Mouse (Mus musculus) adrenal gland, postnatal 25 days (tissue): Measurements from ENCODE around the gene Traf2. TPM values are rescaled to one million over a fixed set of nuclear protein-coding genes. Genes with fewer than 3 reads are reported as not detected.
A peak's percentile ranks its signal among the peaks of the same experiment; 100 is the strongest.

Experiments used
- DNase-seq: peaks from one replicate; pipeline ENCODE4 v3.0.0; 2021; ENCODE audit warnings: mixed read lengths
- total RNA-seq: library from RNA; stranded (reverse); gene quantifications from 2 replicates; pipeline ENCODE4 v1.2.3, GENCODE M21; 2021

Traf2 gene
- total RNA-seq, 1 experiment from 2014 or later = 29.2 TPM

- DNase-seq = no peak
Measured at GRCm38 (mm10) chr2:25493476-25493961, 53.2 kb downstream of the Traf2 start, which contains the start of gene Lcn12. Lcn12 (minus strand) TSS chr2:25493911.

GRCm38 (mm10) chr2:25492988-25493387 lies 53.8 kb downstream of the Traf2 start:
- no peak for DNase-seq

GRCm38 (mm10) chr2:25488671-25489068 lies 58.1 kb downstream of the Traf2 start:
- no peak for DNase-seq

- no peak for DNase-seq
Measured at GRCm38 (mm10) chr2:25487965-25488670, 58.6 kb downstream of the Traf2 start.

GRCm38 (mm10) chr2:25484901-25485647 lies 61.7 kb downstream of the Traf2 start:
- DNase-seq = no peak

- peak; percentile 48 for DNase-seq
Measured at GRCm38 (mm10) chr2:25482969-25483368, 63.8 kb downstream of the Traf2 start.

GRCm38 (mm10) chr2:25480541-25480940 lies 66.2 kb downstream of the Traf2 start:
- no peak for DNase-seq

GRCm38 (mm10) chr2:25479551-25480311 lies 67.0 kb downstream of the Traf2 start:
- no peak for DNase-seq

- DNase-seq = peak; percentile 64
Measured at GRCm38 (mm10) chr2:25477967-25478675, 68.6 kb downstream of the Traf2 start.

GRCm38 (mm10) chr2:25477541-25477940 lies 69.2 kb downstream of the Traf2 start:
- no peak for DNase-seq

GRCm38 (mm10) chr2:25472550-25472949 lies 74.2 kb downstream of the Traf2 start:
- no peak for DNase-seq

GRCm38 (mm10) chr2:25469969-25470368 lies 76.8 kb downstream of the Traf2 start, which contains the start of gene Ptgds:
Ptgds (minus strand) TSS chr2:25470046.
- no peak for DNase-seq

- DNase-seq = peak; percentile 26
Measured at GRCm38 (mm10) chr2:25468962-25469915, 77.5 kb downstream of the Traf2 start.

Other genes starting within 250 kb of the Traf2 start
- gene Grin1, start 227.8 kb downstream of the Traf2 start, total RNA-seq = 9.0 and 12.6 TPM in 2 replicates
- 53.6 and 57.9 TPM in 2 replicates for gene Man1b1, start 214.6 kb downstream of the Traf2 start, total RNA-seq
- gene Dpp7, start 190.6 kb downstream of the Traf2 start, total RNA-seq = 24.6 and 31.8 TPM in 2 replicates
- gene Uap1l1, start 181.3 kb downstream of the Traf2 start, total RNA-seq = 10.7 and 18.8 TPM in 2 replicates
- 1.6 and 2.1 TPM in 2 replicates for gene Sapcd2, start 174.6 kb downstream of the Traf2 start, total RNA-seq
- 2.4 and 3.7 TPM in 2 replicates for gene Entpd2, start 151.1 kb downstream of the Traf2 start, total RNA-seq
- gene Npdc1, start 147.6 kb downstream of the Traf2 start, total RNA-seq = 120 and 134 TPM in 2 replicates
- not detected in 2 replicates for gene Fut7, start 123.7 kb downstream of the Traf2 start, total RNA-seq
- gene Abca2, start 118.2 kb downstream of the Traf2 start, total RNA-seq = 24.9 and 40.5 TPM in 2 replicates
- gene Clic3, start 90.1 kb downstream of the Traf2 start, total RNA-seq = not detected in 2 replicates
- gene Paxx, start 85.8 kb downstream of the Traf2 start, total RNA-seq = 32.6 and 41.0 TPM in 2 replicates
- 3.6 and 3.8 TPM in 2 replicates for gene Ptgds, start 76.9 kb downstream of the Traf2 start, total RNA-seq
- not detected in 2 replicates for gene Lcn12, start 53.0 kb downstream of the Traf2 start, total RNA-seq
- 99.9 and 103 TPM in 2 replicates for gene Fbxw5, start 46.2 kb downstream of the Traf2 start, total RNA-seq
- 1.7 and 3.3 TPM in 2 replicates for gene C8g, start 45.2 kb downstream of the Traf2 start, total RNA-seq
- 270 and 317 TPM in 2 replicates for gene Edf1, start 10.9 kb upstream of the Traf2 start, total RNA-seq
- 4.6 and 17.3 TPM in 2 replicates for gene Mamdc4, start 27.9 kb upstream of the Traf2 start, total RNA-seq
- gene Phpt1, start 28.3 kb upstream of the Traf2 start, total RNA-seq = 42.8 and 60.5 TPM in 2 replicates
- gene Ajm1, start 34.8 kb upstream of the Traf2 start, total RNA-seq = 1.6 and 2.6 TPM in 2 replicates
- gene Rabl6, start 61.6 kb upstream of the Traf2 start, total RNA-seq = 108 and 118 TPM in 2 replicates
- not detected in 2 replicates for gene Ccdc183, start 70.7 kb upstream of the Traf2 start, total RNA-seq
- gene Tmem141, start 75.1 kb upstream of the Traf2 start, total RNA-seq = 28.8 and 36.9 TPM in 2 replicates
- 2.6 and 2.7 TPM in 2 replicates for gene Fcna, start 81.1 kb upstream of the Traf2 start, total RNA-seq
- not detected in 2 replicates for gene Lcn8, start 106.2 kb upstream of the Traf2 start, total RNA-seq
- not detected in 2 replicates for gene Lcn5, start 111.0 kb upstream of the Traf2 start, total RNA-seq
- gene Lcn6, start 129.8 kb upstream of the Traf2 start, total RNA-seq = not detected in 2 replicates
- gene Lcn10, start 135.8 kb upstream of the Traf2 start, total RNA-seq = not detected in 2 replicates
- gene Obp2a, start 153.1 kb upstream of the Traf2 start, total RNA-seq = 0.61 TPM in 1 of 2 replicates, not detected in the other
- gene Bmyc, start 159.8 kb upstream of the Traf2 start, total RNA-seq = 45.0 and 47.9 TPM in 2 replicates
- not detected in 2 replicates for gene Obp2b, start 190.1 kb upstream of the Traf2 start, total RNA-seq
- gene Lcn3, start 218.6 kb upstream of the Traf2 start, total RNA-seq = not detected in 2 replicates
- not detected in 2 replicates for gene Lcn11, start 230.1 kb upstream of the Traf2 start, total RNA-seq
- not detected in 2 replicates for gene Gm13539, start 235.3 kb upstream of the Traf2 start, total RNA-seq